Mouse (Mus musculus) cerebellum, postnatal 4 days (tissue): ENCODE results near the gene Pla2g4d.

Source experiments
- DNase-seq, 2 experiments: peaks; one replicate each; pipeline ENCODE4 v3.0.0; 2022; ENCODE audit warnings: low spot score in 2 of 2, mixed read lengths in 1 of 2

Gene Pla2g4d

DNA sequence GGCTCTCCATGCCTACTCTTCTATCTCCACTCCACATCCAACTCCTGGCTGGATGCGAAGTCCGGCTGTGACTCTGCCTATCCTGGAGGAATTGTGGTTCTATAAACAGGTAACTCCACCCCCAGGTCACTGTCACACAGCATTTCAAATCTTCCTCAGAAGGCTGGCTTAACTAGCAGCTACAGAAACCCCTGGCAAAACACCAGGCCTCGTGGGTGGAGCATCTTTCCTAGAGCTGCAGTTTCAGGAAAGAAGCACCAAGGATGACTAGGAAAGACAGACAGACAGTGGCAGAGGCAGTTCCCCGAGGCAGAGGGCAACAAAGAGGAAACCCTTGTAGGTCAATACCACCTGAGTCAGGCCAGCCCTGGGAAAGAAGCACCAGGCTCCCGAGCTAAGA, at the start of gene Pla2g4d:
Gene Pla2g4d (minus strand): TSS at position 203 of the 400 bp plus-strand sequence.
- no peak for DNase-seq

DNA sequence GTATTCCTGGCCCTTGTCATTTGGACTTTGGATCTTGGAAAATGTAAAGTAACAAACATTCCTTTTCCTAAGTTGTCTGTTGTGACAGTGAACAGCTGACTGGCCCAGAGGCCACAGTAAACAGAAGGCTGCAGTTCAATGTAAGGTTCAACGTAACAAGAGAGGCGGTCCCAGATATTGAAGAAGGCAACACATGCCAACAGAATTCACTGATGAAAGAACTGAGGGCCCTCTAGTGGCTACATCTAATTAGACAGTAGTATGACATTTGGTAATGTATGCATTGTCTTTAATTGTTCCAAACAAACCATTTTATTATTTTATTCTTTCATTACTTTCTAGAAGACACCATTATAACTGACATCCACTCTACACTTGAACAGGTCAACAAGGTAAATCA, 48.9 kb upstream of the Pla2g4d start:
- DNase-seq = no peak

DNA sequence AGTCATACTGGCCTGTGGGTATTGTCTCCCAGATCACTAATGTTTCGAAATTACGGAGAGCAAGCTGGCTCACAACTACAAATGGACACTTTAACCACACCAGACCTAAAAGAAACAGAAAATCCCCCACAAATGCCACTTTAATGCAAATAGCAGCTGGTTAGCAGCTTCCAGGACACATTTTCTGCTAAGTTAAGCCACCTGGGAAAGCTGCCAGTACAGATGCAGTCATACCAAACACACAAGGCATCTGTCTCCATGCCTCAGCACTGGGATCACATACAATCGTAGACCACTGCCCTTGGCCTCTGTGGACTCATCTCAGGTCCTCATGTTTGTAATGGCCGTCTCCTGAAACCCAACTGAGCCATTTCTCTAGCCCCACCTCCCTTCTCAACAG, 42.6 kb upstream of the Pla2g4d start:
- DNase-seq = no peak

DNA sequence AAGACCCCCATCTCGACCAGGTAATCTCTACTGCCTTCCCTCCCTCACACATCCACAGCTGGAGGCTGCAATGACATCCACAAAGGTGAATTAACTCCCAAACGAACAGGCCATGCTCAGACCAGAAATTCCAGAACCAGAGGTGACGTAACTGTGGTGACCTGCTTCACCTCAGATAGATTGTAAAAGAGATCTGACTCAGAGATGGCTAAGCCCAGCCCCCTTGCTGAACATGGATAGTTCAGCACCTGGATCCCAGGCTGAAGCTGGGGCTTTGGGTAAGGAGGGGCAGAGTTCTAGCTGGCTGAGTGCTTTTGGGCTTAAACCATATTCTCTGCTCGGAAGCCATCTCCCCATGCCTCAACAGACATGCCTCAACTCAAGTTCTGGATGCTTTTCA, 26.1 kb upstream of the Pla2g4d start:
- no peak for DNase-seq

DNA sequence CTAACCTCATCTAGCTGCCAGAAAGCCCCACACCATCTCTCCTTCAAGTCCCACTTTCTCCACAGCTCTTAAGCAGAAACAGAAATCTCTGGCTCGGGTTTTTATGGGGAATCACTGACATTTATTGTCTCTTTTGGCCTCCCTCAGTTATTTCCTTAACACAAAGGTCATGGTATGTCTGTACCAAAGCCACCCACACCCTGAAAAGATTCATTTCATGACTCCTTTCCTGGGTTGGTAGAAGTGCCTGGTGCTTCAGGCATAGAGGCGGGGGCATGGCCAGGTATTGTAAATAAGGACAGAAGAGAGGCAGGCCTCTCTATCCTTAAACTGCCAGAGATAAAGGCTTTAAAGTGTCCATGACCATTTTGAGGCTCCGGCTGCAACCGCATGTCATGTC, 25.5 kb upstream of the Pla2g4d start:
- DNase-seq = no peak

DNA sequence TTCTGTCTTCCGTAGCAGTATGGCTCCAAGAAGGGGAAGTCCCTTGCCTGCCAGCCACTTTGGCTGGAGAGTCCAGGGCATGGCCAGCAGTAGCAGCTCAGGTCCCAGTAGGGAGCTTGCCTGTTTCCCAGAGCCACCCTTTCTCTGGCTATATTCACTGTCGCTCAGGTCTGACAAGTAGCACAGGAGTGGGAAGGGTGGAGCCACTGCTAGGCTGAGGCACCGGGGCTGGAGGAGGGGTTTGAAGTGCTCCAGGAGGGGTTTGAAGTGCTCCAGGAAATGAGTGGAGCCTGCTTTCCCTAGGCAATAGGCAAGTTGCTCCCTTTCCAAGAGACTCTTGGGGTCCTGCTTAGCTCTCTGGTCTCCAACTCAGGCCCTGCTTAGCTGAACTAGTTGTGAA, 25.0 kb upstream of the Pla2g4d start, which contains the start of gene Pla2g4f:
Gene Pla2g4f (minus strand): TSS at position 190 of the 400 bp plus-strand sequence.
- DNase-seq = no peak

DNA sequence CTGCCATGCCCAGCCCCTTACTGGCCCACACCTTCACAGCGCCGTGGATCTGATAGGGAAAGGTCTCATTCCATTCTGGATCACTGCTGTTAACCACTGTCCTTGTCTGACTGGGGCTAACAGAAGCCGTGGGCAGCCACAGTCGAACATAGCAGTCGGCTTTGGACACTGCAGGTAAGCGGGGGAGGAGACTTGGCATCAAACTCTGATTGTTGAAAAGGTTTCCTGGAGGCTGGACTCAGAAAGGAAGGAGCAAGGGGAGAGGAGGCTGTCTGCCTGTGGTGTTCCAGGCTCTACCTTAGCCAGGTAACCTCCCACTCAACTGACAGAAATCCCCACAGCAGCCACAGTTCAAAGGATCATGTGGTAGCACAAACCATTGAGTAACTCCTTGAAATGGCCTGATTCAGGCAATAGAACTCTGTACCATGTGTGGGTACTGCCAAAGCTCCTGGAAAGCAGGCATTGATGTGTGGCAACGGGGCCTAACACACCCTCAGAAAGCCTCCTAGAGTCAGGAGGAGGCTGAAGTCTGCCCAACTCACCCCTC, 23.4 kb upstream of the Pla2g4d start:
- no peak for DNase-seq

DNA sequence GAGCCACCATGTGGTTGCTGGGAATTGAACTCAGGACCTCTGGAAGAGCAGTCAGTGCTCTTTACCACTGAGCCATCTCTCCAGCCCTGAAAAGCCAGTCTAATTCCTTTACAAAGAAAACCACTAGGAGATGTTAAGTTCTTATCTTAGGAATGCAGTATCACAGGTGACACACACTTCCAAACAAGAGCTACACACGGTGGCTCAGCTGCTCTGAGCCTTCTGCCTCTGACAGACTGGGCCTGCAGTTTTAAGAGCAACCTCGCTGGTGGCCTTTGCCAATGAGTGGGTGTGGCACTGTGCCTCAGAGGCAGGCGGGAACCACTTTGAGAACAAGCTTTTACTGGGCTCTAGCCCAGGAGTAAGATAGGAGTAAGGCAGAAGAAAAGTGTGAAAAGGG, 15.1 kb upstream of the Pla2g4d start:
- no peak for DNase-seq

DNA sequence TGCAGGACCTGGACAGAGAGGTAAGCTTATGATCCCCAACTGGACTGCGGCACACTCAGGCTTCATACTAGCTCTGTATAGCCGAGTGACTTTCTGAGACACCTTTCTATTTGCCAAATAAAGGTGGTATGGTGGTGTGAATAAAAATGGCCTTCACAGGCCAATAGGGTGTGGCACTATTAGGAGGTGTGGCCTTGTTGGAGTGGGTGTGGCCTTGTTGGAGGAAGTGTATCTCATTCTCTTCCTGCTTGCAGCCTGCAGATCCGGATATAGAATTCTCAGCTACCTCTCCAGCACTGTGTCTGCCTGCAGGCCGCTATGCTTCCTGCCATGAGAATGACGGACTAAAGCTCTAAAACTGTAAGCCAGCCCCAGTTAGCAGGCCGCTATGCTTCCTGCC, 12.1 kb upstream of the Pla2g4d start:
- no peak for DNase-seq

DNA sequence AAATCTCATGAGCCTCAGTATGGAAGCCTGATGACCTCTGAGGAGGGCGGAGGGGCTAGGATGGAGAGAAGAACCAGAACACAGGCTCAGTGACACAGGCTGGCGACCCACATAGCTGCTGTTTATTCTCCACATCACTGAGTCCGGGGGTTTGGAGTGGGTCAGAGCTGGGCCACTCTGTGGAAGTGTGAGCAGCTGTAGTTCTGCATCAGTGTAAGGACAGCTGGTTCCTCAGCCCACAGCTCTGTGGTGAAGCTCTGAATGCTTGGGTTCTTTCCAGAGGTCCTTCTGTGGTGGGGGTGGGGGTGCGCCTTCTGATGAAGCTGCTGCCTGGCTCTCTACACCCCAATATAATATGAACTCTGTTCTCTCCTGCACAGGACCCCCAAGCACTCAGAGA, 10.9 kb upstream of the Pla2g4d start:
- no peak for DNase-seq

DNA sequence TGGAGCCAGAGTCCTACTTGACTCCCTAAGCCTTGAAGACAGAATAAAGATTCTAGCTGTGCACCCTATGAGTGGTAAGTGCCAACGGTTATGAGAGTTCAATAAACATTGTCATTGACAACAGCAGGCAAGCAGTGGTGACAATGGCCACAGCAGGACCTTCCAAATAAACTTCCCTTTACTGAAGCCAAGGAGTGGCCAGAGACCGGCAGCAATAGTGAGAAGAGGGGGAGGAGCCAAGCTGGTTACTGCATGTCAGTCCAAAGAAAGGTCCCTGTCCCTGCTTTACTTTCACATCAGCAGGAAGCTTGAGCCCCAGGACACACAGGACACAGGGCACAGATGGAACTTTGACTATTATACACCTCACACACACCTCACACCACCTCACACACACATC, 7.2 kb upstream of the Pla2g4d start:
- no peak for DNase-seq

DNA sequence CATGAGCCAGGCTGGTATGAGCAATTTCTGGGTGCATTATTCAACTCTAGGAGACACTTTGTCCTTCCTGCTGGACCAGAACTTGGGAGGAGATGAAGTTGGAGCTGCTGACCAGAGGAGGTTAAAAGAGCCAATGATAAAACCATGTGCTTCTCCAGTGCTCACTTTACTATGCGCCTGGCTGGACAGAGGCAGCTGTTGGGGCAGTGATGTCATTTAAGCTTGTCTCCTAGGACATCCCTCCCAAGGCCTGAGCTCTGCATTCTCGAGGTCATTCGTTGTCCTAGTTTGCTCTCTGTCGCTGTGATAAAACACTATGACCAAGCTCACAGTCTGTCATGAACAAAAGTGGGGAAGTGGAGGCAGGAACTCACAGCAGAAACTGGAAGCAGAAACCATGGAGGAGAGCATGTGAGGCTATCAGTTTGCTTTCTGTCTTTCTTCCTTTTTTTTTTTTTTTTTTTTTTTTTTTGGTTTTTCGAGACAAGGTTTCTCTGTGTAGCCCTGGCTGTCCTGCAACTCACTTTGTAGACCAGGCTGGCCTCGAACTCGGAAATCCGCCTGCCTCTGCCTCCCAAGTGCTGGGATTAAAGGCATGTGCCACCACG, 2.6 kb upstream of the Pla2g4d start:
- no peak for DNase-seq

DNA sequence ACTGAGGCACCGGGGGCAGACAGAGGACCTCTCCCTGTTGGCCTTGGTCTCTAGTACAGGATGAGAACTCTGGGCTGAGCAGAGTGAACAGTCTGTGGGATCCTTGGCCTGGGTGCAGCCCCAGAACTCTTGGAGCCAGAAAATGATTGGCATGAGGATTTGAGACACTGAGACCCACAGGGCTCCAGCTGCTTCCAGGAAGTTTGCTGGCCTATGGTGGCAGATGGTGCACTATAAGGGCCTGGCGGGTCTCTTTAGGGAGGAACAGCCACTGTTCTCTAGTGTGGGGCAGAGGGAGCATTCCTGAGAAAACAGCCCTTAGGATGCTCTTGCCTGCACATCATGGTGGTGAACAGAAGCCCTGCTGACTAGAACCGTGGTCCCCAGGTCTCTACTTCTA, 596 bp downstream of the Pla2g4d start:
- no peak for DNase-seq

DNA sequence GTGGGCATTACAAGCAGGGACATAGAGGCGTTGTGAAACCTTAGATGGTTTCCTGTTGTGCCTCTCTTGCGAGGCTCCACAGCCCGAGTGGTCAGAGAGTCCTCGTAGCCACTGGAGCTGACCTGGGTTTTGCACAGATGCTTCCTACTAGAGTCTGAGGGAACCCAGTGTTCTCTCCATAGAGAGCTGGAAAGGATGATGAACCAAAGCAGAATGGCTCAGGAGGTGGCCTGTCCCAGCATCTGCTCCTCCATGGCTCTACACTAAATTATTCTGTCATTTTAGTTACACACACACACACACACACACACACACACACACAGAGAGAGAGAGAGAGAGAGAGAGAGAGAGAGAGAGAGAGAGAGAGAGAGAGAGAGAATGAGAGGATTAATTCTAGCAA, 3.4 kb downstream of the Pla2g4d start:
- no peak for DNase-seq

DNA sequence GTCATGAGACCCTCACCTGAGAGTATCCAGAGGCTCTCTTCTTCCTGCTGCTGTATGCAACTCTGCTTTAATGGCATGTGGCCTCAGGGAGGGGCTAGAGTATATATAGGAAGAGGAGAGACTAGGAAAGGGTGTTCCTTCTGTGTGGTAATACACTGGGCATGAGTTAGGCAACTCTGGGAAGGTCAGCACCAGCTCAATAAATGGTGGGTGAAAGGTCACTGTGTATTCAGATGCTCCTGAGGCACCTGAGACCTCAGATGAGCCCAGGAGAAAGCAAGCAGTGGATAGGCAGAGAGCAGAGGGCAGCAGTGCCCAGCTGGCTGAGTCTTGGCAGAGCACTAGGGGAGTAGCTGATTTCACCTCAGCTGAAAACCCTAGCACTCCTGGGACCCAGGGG, 4.3 kb downstream of the Pla2g4d start:
- no peak for DNase-seq

DNA sequence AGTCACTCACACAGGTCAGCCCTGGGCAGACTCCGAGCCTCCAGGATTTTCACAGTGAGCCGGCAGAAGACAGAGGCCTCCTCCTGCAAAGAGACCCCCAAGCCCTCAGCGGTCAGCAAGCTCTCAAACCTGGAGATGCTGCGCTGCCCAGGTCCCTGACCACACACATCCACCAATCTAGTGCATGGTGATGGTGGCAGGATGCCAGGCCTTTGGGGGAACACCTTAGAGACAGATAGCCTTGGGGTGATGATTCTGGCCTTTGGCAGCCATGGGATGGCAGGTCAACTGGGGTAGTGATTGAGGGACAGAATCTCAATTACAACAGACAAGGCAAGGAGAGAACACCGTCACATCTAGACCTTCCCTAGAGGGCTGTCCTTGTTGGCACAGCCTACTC, 4.9 kb downstream of the Pla2g4d start:
- DNase-seq = no peak

DNA sequence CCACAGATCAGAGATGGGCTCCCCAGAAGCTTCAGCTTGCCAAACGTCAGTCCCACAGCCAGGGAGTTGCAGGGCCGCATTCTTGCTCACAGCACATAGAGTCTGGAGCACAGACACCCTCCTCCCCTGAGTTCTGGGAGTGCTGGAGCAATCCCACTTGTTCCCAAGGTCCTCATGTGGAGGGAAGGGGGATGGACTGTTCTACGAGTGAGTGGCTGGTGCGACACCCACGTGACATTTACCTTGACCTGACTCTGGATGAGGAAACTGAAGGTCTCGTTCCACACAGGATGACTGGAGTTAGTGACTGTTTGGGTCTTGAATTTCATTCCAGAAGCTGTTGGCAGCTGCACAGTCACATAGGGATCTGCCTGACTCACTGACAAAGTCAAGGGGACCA, 5.4 kb downstream of the Pla2g4d start:
- DNase-seq = no peak

DNA sequence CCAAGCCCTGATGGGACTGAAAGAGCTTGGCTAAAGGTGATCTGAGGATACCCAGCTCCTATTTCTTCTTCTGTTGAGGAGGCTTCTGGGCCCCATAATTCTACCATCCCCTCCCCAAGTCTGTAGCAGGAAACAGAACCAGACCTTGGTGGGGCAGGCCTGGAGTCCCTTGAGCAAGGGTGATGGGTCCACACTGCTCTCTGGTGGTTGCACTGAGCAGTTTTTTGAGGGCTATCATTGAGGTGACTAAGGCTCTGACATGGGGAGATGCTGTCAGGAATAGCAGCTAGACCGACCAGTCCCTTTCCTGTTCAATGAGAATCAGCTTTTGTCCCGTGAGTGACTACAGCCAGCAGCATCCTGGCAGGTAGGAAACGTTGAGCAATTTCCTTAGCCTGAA, 7.8 kb downstream of the Pla2g4d start:
- DNase-seq = no peak

DNA sequence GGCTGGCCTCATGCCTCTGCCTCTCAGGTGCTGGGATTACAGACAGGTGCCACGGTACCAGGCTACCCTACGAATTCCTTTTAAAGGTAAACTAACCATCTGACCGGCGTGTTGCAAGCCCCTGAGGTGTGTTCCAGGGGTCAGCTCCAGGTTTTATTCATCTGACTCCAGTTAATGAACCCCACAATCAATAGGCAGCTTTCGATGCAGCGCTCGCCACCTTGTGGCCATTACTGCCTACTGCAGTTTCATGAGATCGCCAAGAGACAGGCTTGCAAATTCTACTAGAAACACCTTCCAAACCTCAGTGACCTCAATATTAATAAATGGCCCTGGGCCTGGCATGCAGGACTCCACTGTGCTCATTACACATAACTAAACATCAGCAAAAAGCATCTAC, 9.0 kb downstream of the Pla2g4d start:
- peak; percentile 40 to 59 for DNase-seq

DNA sequence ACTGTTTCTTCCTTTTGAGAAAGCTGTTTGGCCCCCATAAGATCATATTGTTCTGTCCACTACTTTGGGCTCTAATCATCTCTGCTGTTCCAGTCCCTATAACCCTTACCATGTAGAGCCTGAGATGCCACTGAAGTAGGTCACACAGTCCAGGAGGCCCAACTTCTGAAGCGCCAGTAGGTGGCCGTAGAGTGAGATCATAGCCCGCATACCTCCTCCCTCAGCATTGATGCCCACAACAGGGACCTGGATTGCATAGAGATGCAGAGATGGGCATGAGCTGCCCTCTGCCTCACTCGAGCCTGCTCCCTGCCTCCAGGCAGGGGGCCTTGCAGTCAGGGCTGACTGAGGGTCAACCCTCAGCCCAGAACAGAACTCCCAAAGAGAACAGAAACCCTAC, 12.0 kb downstream of the Pla2g4d start:
- no peak for DNase-seq

DNA sequence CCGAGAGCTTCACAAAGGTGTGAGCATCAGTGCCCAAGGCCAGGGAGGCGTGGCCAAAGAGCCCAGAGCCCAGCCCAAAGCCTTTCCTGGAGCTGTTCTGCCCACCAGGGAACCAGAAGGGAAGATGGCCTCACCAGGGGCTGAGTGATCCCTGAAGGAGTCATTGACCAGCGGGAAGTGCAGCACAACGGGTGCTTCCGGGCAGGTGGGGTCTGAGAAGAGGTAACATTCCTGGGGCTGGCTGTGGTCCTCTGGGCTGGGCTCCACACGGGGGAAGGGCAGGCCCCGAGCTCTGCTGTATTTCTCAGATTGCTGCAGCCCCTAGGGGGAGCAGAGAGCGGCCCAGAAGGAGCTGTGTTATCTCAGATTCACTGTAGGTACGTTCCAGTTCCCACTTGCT, 20.4 kb downstream of the Pla2g4d start:
- no peak for DNase-seq

DNA sequence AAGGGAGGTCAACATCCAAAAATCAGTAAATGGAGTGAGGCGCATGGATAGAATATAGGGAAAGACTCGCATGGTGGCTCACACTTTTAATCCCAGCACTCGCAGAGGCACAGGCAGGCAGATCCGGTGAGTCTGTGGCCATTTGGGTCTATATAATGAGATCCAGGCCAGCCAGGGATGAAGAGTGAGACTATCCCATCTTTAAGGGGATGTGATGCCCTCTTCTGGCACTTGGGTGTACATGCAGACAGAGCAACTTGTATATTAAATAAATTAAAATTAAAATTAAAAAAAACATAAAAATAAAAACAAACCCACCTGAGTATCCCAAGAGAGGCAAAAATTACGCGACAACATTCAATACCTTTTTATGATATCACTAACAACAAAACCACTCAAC, 23.5 kb downstream of the Pla2g4d start:
- no peak for DNase-seq

DNA sequence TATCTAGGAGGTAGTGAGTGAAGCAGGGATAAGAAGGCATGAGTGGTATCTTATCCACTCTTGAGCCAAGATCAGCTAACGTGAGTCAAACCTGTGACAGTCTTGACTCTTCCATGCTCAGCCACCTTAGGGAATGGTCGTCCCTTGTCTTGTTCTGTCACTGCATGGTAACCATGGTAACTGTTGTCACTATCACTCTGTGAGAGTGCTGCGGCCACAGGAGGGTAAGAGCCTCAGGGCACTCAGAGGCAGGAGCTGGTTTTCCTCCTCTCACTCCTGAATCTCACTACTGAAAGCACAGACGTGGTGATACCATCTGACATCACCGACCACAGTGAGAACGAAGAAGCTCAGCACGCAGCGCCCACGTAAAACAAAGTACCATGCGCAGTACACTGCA, 24.1 kb downstream of the Pla2g4d start:
- no peak for DNase-seq

DNA sequence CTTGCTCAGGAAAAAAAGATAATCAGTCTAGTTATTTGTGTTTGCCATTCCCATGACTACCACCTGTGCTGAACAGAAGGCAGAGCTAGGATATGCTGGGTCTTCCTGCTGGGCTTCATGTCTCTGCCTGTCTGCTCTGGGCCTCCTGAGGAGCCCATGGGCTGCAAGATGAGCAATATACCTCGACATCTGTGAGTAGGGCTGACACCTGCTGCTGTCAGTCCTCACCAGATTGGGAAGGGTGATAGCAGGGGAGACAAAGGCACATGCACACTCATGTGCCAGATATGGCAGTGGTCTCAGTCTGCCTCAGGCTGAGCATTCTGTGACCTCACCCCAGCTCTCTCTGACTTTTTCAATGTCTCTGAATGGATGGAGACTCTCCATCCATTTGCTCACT, 26.1 kb downstream of the Pla2g4d start:
- DNase-seq = no peak
